Mouse (Mus musculus) liver, embryonic 14.5 days (tissue): ENCODE measurements around the gene Ccdc171. TPM values are rescaled to one million over a fixed set of nuclear protein-coding genes. Genes with fewer than 3 reads are reported as not detected.
"Not testable (repeated sequence)": the region's sequence is repeated elsewhere in the genome, so short reads cannot be mapped to it uniquely, and the experiment has no call there.

Experiments
- ATAC-seq: fragments of 200-750 bp; cut with Nextera tagmentation; 2 replicates; pipeline ENCODE4 v1.8.0; 2017; ENCODE audit warnings: moderate number of reproducible peaks, mild to moderate bottlenecking, moderate library complexity; ENCODE audit not compliant: insufficient read depth
- DNase-seq, 3 experiments: peaks; one replicate each; pipeline ENCODE4 v3.0.0-alpha.2; 2012 to 2013; ENCODE audit warnings: low read depth in 3 of 3, low spot score in 3 of 3
- H3K27ac ChIP-seq: fragments of 300-500 bp; sonication (generic); 2 replicates; pipeline ENCODE4 v1.5.1; 2014; ENCODE audit warnings: moderate library complexity, mild to moderate bottlenecking, control low read depth, inconsistent platforms
- H3K27me3 ChIP-seq: fragments of 300-500 bp; sonication (generic); 2 replicates; pipeline ENCODE4 v1.6.1; 2014; ENCODE audit warnings: mild to moderate bottlenecking, low read length, moderate library complexity; ENCODE audit not compliant: control insufficient read depth, insufficient read depth
- H3K36me3 ChIP-seq: fragments of 300-500 bp; sonication (generic); replicated peaks from 2 replicates; pipeline ENCODE4 v1.6.1; 2014; ENCODE audit warnings: low read depth; ENCODE audit not compliant: control insufficient read depth, insufficient read depth
- H3K4me1 ChIP-seq, 2 experiments: fragments of 200-500 bp in 1 of 2; fragments of 300-500 bp in 1 of 2; sonication (generic) in 1 of 2; replicated peaks; 2 replicates each; pipeline ENCODE4 v1.6.1; 2012 to 2014; ENCODE audit warnings: antibody characterized with exemption in 1 of 2, inconsistent platforms in 1 of 2, low read length in 1 of 2; ENCODE audit not compliant: control insufficient read depth in 2 of 2, insufficient read depth in 2 of 2
- H3K4me2 ChIP-seq: fragments of 300-500 bp; sonication (generic); 2 replicates; pipeline ENCODE4 v1.6.1; 2014; ENCODE audit warnings: low read depth, mild to moderate bottlenecking, control low read depth, moderate library complexity
- H3K4me3 ChIP-seq, 2 experiments: fragments of 200-500 bp in 1 of 2; fragments of 300-500 bp in 1 of 2; sonication (generic) in 1 of 2; 2 replicates each; pipeline ENCODE4 v1.5.1; 2012 to 2014; ENCODE audit warnings: low read depth in 2 of 2, low read length in 2 of 2, mild to moderate bottlenecking in 2 of 2, control low read depth in 1 of 2, inconsistent platforms in 1 of 2, moderate library complexity in 1 of 2; ENCODE audit not compliant: insufficient read depth in 1 of 2
- H3K9ac ChIP-seq: fragments of 300-500 bp; sonication (generic); replicated peaks from 2 replicates; pipeline ENCODE4 v1.6.1; 2014; ENCODE audit warnings: mild to moderate bottlenecking, control low read depth, moderate library complexity
- H3K9me3 ChIP-seq: fragments of 300-500 bp; sonication (generic); 2 replicates; pipeline ENCODE4 v1.6.1; 2016; ENCODE audit warnings: low read length, mixed read lengths; ENCODE audit not compliant: control insufficient read depth
- CTCF ChIP-seq: IDR thresholded peaks from 2 replicates; pipeline ENCODE4 v1.5.1; 2016; ENCODE audit warnings: antibody characterized with exemption, low read depth, control low read depth
- EP300 ChIP-seq: IDR thresholded peaks from 2 replicates; pipeline ENCODE4 v1.6.1; 2016; ENCODE audit warnings: antibody characterized with exemption, low read depth
- WGBS: fragments of 180-500 bp; shearing (Covaris S2); extraction: QIAGEN DNeasy Blood & Tissue Kit; methylation state at CpG from one replicate; pipeline ENCODE4 v1.1.7; 2014; ENCODE audit not compliant: insufficient replicate concordance; 5-methylcytosine and 5-hydroxymethylcytosine counted together
- polyA plus RNA-seq, 2 experiments: library from polyadenylated mRNA; depleted of rRNA in 1 of 2; stranded (reverse) in 1 of 2; unstranded in 1 of 2; fragments of >200 nt; fragmentation: Nextera tagmentation in 1 of 2; extraction: Ambion mirVana in 1 of 2; gene quantifications; 2 replicates each; pipeline versions ENCODE4 v1.2.1 to v1.2.3; 2012 to 2014

Ccdc171 gene
- polyA plus RNA-seq, 2 experiments = 0.77 to 0.89 TPM

DNA sequence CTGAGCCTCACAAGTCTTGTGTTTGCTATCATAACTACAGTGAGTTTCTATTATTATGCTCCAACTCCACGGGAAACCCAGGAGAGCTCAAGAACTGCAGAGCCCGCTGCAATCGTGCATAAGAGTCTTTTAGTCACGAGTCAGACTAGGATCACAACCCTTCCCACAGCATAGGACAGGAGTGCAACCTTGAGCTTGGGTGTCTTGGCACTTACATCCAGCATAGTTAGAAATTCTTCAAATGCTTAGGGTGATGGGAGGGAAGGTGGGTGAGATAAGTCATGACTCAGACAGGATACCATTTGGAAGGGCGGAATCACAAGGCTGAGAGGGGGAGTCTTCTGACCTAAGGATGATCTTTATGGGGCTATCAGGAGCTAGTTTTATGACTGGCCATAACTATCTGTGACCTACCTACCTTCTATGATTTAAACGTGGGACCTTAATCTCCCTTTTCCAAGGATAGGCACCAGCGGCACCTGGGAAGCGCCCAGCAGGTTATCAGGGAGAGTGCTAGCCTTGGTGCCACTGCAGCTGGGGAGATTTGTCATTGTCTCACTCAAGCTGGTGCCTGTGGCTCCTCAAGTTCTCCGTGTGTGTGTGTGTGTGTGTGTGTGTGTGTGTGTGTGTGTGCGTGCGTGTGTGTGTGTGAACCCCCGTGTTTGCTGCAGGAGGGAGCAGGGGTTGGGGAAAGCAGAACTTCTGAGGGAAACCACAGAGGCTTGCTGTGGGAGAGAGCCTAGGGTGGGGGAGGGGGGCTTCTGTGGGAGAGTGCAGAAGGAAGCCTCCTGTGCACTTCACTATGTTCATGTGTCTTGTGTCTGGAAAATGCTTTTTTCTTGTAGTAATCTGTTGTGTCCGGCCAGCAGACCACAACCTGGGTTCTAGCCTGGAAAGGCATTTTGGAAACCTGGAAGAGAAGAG, 42.1 kb downstream of the Ccdc171 start:
- Histone ChIP-seq H3K4me1 (peaks cover 3 to 10% of the 10 kb centered on the region in 2 experiments; a peak in 2 of 4 replicates), H3K4me3 (no peak overlapping the region), H3K36me3 (no peaks in the 10 kb centered on the region), H3K9ac (no peak overlapping the region), H3K4me2 (peak overlapping the region; percentile 60), H3K9me3 (no peaks in the 10 kb centered on the region), H3K27ac (no peak overlapping the region), H3K27me3 (no peaks in the 10 kb centered on the region)
- TF ChIP-seq EP300 (no peak), CTCF (no peak)
- WGBS = 23% methylated on average over 13 of the region's 13 CpGs
- DNase-seq = no peak
- peak; percentile 62; the same call in 1 of the 2 replicates for ATAC-seq

DNA sequence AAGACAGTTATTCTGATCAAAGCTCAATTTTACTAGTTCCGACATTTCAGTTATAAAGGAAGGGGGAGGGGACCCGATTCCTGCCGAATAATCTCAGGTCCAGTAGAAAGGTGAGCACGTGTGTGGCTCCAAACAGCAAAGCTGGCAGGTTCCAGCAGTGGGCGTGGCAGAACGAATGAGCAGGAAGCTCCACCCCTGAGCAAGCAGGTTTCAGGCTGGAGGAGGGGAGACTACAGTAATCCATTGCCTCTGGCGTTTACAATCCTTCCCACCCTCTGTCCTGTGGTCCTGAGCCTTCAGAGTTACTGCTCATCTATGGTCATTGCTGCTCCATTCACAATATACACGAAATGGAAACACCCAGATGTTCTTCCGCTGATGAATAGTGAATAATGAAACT, 42.8 kb downstream of the Ccdc171 start:
- peak overlapping the region; percentile 34 for H3K9ac ChIP-seq
- 4% methylated on average over 9 of the region's 9 CpGs for WGBS
- H3K4me2 ChIP-seq = peak overlapping the region; percentile 60
- not testable (repeated sequence) for H3K36me3 ChIP-seq, H3K27me3 ChIP-seq, H3K27ac ChIP-seq, H3K9me3 ChIP-seq
- ATAC-seq (peak; percentile 53; the same call in 1 of the 2 replicates), DNase-seq (peak in 1 of 3 experiments; percentile 17)
- peaks cover 3 to 10% of the 10 kb centered on the region in 2 experiments; a peak in 2 of 4 replicates for H3K4me1 ChIP-seq
- H3K4me3 ChIP-seq = peak overlapping the region; percentile 23 to 44; a peak in 2 of 4 replicates

DNA sequence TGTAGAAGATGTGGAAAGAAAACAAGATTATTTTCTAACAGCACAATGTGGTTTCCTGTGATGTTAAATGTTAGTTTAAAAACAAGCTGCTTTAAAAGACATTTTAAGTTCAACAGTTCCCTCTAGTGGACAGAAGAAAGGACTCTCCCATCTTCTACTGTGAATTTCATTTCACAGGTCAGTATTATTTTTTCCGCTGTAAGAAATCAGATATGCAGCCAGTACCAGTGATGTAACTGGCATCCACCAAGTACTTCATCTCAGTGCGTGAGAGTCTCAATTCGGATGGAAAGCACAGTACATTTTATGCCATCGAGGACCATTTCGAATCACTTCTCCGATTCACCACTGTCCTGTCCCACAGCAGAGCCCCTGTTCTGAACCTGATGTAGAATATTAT, 45.2 kb downstream of the Ccdc171 start:
- 61% methylated on average over 6 of the region's 6 CpGs for WGBS
- no peaks in the 10 kb centered on the region for H3K36me3 ChIP-seq
- H3K9me3 ChIP-seq = no peaks in the 10 kb centered on the region
- no peak overlapping the region for H3K9ac ChIP-seq
- no peaks in the 10 kb centered on the region for H3K27me3 ChIP-seq
- peaks cover 3 to 10% of the 10 kb centered on the region in 2 experiments; a peak in 2 of 4 replicates for H3K4me1 ChIP-seq
- H3K4me3 ChIP-seq = no peak overlapping the region
- no peak overlapping the region for H3K4me2 ChIP-seq
- DNase-seq = peak in 2 of 3 experiments; percentile 12 to 39
- TF ChIP-seq EP300 (no peak), CTCF (peak; percentile 48; the same call in 1 of the 2 replicates)
- no peak for ATAC-seq
- no peak overlapping the region for H3K27ac ChIP-seq

DNA sequence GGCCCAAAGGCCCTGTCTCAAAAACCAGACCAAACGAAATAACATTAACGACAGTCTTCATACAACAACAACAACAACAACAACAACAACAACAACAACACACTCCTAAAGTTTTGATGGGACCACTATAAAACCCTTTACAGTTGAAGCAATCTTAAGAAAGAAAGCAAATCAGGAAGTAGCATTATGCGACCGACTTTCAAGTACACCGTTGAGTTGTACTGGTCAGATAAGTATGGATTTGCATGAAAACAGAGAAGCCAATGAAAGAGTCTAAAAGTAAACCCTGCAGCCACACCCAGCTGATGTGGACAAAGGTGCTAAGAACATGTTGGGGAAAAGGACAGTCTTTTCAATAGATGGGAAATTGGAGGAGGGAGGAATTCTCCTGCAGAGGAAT, 45.7 kb downstream of the Ccdc171 start:
- TF ChIP-seq EP300 (no peak), CTCF (no peak)
- H3K36me3 ChIP-seq = no peaks in the 10 kb centered on the region
- H3K27me3 ChIP-seq = no peaks in the 10 kb centered on the region
- 62% methylated on average over 5 of the region's 5 CpGs for WGBS
- ATAC-seq (no peak), DNase-seq (no peak)
- H3K4me2 ChIP-seq = no peak overlapping the region
- no peak overlapping the region for H3K4me3 ChIP-seq
- H3K4me1 ChIP-seq = peaks cover 3 to 11% of the 10 kb centered on the region in 2 experiments; a peak in 2 of 4 replicates
- no peak overlapping the region for H3K9ac ChIP-seq
- H3K27ac ChIP-seq = no peak overlapping the region
- H3K9me3 ChIP-seq = no peaks in the 10 kb centered on the region

DNA sequence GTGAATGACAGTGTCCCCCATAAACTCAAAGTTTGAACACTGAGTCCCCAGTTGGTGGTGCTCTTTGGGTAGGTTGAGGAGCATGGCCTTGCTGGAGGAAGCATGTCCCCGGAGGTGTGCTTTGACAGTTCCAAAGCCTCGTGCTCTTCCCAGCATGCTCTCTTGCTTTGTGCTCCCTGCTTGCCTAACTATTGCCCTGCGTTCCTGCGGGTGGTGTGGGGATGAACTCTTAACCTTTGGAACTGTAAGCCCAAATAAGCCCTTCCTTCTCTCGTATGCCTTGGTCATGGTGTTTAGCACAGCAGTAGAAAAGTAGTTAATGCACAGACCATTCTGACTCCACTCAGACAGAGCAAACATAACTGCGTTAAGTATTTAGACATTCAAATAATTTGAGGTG, 47.2 kb downstream of the Ccdc171 start:
- H3K4me2 ChIP-seq = no peak overlapping the region
- H3K27me3 ChIP-seq = no peaks in the 10 kb centered on the region
- no peak overlapping the region for H3K27ac ChIP-seq
- WGBS = 65% methylated on average over 6 of the region's 6 CpGs
- H3K9me3 ChIP-seq = no peaks in the 10 kb centered on the region
- TF ChIP-seq EP300 (no peak), CTCF (no peak)
- no peak overlapping the region for H3K4me3 ChIP-seq
- DNase-seq (no peak), ATAC-seq (peak; percentile 17; the same call in 1 of the 2 replicates)
- H3K4me1 ChIP-seq = peaks cover 8 to 19% of the 10 kb centered on the region in 2 experiments
- no peaks in the 10 kb centered on the region for H3K36me3 ChIP-seq
- no peak overlapping the region for H3K9ac ChIP-seq
